Mouse (Mus musculus) C2C12 (cell line): ENCODE data around the gene Garnl3. TPM values are rescaled to one million over a fixed set of nuclear protein-coding genes. Genes with fewer than 3 reads are reported as not detected.

ENCODE experiments used
- H3K27me3 ChIP-seq: one replicate; pipeline ENCODE4 v1.6.1; 2011; ENCODE audit not compliant: control insufficient read depth, insufficient read depth, insufficient read length
- H3K36me3 ChIP-seq: one replicate; pipeline ENCODE4 v1.6.1; 2011; ENCODE audit not compliant: control insufficient read depth, insufficient read depth
- H3K4me3 ChIP-seq: one replicate; pipeline ENCODE4 v1.5.1; 2011; ENCODE audit warnings: mild to moderate bottlenecking, control low read depth; ENCODE audit not compliant: poor library complexity, insufficient read depth, severe bottlenecking
- H3K79me2 ChIP-seq: one replicate; pipeline ENCODE4 v1.6.1; 2011; ENCODE audit not compliant: control insufficient read depth, insufficient read depth
- H3K79me3 ChIP-seq: one replicate; pipeline ENCODE4 v1.6.1; 2011; ENCODE audit warnings: low read depth, control low read depth
- H3ac ChIP-seq: one replicate; pipeline ENCODE3; 2011; ENCODE audit warnings: low read depth; ENCODE audit not compliant: control insufficient read depth, insufficient read length
- CEBPB ChIP-seq: IDR thresholded peaks from one replicate; pipeline ENCODE4 v1.6.1; 2011; ENCODE audit warnings: low read depth, mild to moderate bottlenecking, control low read depth, moderate library complexity
- CTCF ChIP-seq: IDR thresholded peaks from one replicate; pipeline ENCODE4 v1.5.1; 2011; ENCODE audit not compliant: control insufficient read depth, insufficient read depth, insufficient read length
- FOSL1 ChIP-seq: IDR thresholded peaks from one replicate; pipeline ENCODE4 v1.8.0; 2011; ENCODE audit warnings: mild to moderate bottlenecking, low read length; ENCODE audit not compliant: poor library complexity, insufficient read depth, severe bottlenecking
- MAX ChIP-seq: IDR thresholded peaks from one replicate; pipeline ENCODE4 v1.6.1; 2011; ENCODE audit warnings: mild to moderate bottlenecking, control low read depth
- MYOD1 ChIP-seq: IDR thresholded peaks from one replicate; pipeline ENCODE4 v1.6.1; 2011; ENCODE audit warnings: low read depth; ENCODE audit not compliant: control insufficient read depth, insufficient read length
- MYOG ChIP-seq: IDR thresholded peaks from one replicate; pipeline ENCODE4 v1.6.1; 2011; ENCODE audit not compliant: control insufficient read depth, insufficient read length; ENCODE audit errors: extremely low read depth
- USF1 ChIP-seq: IDR thresholded peaks from one replicate; pipeline ENCODE4 v1.6.1; 2011; ENCODE audit warnings: low read depth, mild to moderate bottlenecking, control low read depth, moderate library complexity
- polyA plus RNA-seq: library from polyadenylated mRNA; unstranded; fragments of >200 nt; fragmentation: generic; extraction: Trizol; gene quantifications from one replicate; pipeline ENCODE4 v1.2.1, GENCODE M21; 2012; ENCODE audit warnings: missing spikeins

Garnl3 gene
- polyA plus RNA-seq, 1 experiment: 2.6 TPM

DNA sequence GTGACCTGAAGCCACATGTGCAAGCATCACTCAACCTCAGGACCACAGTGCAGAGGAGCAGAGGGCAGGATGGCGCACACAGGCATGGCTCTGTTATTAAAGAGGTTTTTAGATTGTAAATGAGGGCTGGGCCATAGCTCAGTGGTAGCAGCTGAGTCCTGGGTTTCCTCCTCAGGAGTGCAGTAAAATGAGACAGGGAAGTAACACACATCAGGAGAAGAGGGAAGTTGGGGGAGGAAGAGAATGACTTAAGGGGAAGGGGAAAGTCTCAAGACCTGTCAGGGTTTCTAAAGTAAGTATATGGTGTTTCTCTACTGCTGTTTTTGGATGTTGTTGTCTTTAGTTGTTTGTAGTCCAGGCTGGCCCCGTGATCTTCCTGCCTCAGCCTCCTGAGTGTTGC lies 7.0 kb upstream of the Garnl3 start:
- TF ChIP-seq CTCF: no peak
- TF ChIP-seq MYOD1: no peak
- no peak for TF ChIP-seq CEBPB
- TF ChIP-seq FOSL1: no peak
- no peak for TF ChIP-seq MYOG
- no peak for TF ChIP-seq MAX
- TF ChIP-seq USF1: no peak
- H3K79me3 ChIP-seq: no peaks in the 10 kb centered on the region
- H3K27me3 ChIP-seq: peaks cover 46% of the 10 kb centered on the region
- H3K79me2 ChIP-seq: no peaks in the 10 kb centered on the region
- H3K4me3 ChIP-seq: no peak overlapping the region
- H3ac ChIP-seq: no peak overlapping the region
- H3K36me3 ChIP-seq: no peaks in the 10 kb centered on the region

DNA sequence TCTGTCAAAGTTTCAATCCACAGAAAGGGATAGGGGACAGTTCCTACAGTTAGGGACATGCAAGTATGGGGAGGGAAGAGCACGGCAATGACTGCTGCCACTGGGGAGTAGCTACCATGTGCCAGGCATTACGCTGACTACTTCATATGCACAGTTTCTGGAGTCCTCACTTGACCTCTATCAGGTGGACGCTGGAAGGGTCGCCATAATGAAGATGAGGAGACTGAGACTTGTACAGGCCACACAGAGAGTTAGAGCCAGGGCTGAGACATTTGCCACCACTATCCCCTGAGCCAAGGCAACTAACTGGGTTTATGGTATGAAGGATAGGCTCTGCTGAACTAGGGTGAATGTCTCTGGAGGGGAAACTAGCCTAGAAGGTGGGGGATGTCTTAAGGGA lies 6.3 kb upstream of the Garnl3 start:
- H3K36me3 ChIP-seq: no peaks in the 10 kb centered on the region
- peaks cover 46% of the 10 kb centered on the region for H3K27me3 ChIP-seq
- no peak overlapping the region for H3K4me3 ChIP-seq
- H3K79me3 ChIP-seq: no peaks in the 10 kb centered on the region
- TF ChIP-seq CTCF (no peak), FOSL1 (no peak), CEBPB (no peak), MAX (no peak), MYOG (no peak), USF1 (no peak), MYOD1 (no peak)
- H3ac ChIP-seq: no peak overlapping the region
- H3K79me2 ChIP-seq: no peaks in the 10 kb centered on the region

DNA sequence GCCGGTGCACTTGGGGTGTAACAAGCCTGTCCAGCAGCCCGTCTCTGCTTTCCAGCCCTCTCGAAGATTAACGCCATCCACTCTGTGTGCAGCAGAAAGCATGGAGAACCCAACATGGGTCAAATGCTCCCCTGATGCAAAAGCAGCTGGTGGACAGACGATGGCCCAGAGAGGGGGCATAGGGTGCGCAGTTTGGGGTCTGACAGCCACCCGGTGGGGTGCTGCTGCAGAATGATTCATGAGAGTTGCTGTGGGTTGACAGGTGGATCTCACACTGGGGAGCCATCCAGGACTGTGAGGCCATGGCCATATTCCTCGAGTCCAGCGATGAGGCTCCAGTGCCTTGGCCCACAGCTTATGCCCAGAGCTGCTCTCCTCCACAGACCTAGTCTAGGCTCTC lies 5.8 kb upstream of the Garnl3 start:
- Histone ChIP-seq H3K79me3 (no peaks in the 10 kb centered on the region), H3K36me3 (no peaks in the 10 kb centered on the region), H3K27me3 (peaks cover 49% of the 10 kb centered on the region), H3K79me2 (no peaks in the 10 kb centered on the region), H3ac (no peak overlapping the region), H3K4me3 (no peak overlapping the region)
- TF ChIP-seq CEBPB (no peak), MYOG (no peak), MAX (no peak)

DNA sequence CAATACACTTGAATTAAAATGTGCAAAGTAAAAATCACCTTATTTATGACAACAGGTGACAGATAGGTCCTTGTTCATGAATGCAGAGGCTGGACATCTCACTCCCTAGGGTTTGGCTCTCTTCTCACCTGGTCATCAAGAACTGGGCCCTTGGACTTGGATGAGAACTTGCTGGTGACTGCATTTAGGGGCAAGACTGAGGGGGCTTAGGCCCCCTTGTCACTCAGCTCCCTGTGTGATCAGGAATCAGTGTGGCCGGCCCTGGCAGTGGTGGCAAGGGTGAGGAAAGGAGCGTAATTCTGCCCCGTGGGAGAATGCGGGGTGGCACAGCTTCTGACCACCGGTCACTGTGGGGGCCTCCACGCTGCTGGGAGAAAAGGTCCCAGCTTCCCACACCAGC lies 4.9 kb upstream of the Garnl3 start:
- no peaks in the 10 kb centered on the region for H3K36me3 ChIP-seq
- H3ac ChIP-seq: no peak overlapping the region
- H3K79me3 ChIP-seq: no peaks in the 10 kb centered on the region
- no peak overlapping the region for H3K4me3 ChIP-seq
- no peaks in the 10 kb centered on the region for H3K79me2 ChIP-seq
- H3K27me3 ChIP-seq: peaks cover 49% of the 10 kb centered on the region
- no peak for TF ChIP-seq FOSL1
- no peak for TF ChIP-seq MYOG

DNA sequence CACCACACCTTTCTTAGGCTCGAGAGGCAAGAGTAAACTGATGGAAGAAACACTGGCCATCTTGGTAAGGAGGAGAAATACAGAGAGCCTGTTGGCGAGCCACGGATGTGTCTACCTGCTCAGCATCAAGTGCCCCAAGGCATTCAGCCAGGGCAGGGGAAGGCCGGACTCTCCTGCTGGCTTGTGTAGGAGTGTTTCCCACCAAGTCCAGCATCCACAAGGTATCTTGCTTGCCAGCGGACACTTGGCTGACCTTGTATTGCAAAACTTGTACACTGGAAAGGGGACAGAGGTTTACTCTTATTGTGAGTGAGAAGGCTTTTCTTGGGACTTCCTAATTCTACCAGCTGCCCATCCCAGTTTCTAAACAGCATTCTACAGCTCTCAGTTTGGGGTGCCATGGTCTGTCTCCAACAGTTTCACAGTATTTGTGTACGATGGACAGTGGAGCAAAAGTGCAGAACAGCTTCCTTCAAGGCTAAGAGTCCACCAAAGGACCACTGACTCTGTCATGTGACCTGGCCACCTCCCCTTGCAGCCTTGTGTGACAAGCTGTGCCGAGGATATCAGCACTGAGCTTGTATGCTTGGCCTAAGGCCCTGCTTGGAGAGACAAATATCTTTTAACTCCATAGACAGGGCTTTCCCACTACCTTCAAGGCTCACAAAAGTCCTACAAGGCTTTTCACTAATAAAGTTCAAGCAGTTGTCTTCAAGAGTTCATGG lies 3.5 kb upstream of the Garnl3 start:
- Histone ChIP-seq H3ac (no peak overlapping the region), H3K79me3 (no peaks in the 10 kb centered on the region), H3K4me3 (no peak overlapping the region), H3K79me2 (no peaks in the 10 kb centered on the region), H3K27me3 (peaks cover 49% of the 10 kb centered on the region), H3K36me3 (no peaks in the 10 kb centered on the region)
- TF ChIP-seq CEBPB (no peak), FOSL1 (no peak), MAX (no peak)

DNA sequence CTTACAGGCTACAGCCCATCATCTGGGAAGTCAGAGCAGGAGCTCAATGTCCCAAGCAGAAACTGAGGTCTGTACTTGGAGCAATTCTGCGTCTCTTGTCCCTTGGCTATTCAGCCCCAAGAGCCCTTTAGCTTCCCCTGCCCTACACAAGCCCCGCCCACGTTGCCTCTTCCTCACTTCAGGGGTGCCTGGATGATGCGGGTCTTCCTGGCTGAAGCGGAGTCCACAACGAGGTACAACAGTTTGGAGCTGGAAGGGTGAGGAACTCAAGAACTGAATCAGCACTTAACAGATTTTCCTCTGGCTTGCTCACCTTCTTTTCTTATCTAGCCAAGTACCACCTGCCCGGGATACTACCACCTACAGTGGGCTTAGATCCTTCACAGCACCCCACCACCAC lies 852 bp upstream of the Garnl3 start:
- Histone ChIP-seq H3K36me3 (no peaks in the 10 kb centered on the region), H3K79me2 (no peaks in the 10 kb centered on the region), H3K4me3 (no peak overlapping the region), H3ac (no peak overlapping the region), H3K79me3 (no peaks in the 10 kb centered on the region), H3K27me3 (peaks cover 31% of the 10 kb centered on the region)
- TF ChIP-seq CEBPB: no peak
- TF ChIP-seq MAX: no peak
- no peak for TF ChIP-seq CTCF
- no peak for TF ChIP-seq MYOG
- TF ChIP-seq MYOD1: no peak
- no peak for TF ChIP-seq USF1
- no peak for TF ChIP-seq FOSL1
